Mouse (Mus musculus) embryo, embryonic 11 days (tissue): ENCODE results near the gene Patl2.
"Not testable (repeated sequence)": the region's sequence is repeated elsewhere in the genome, so short reads cannot be mapped to it uniquely, and the experiment has no call there.

Experiments used
- DNase-seq: peaks from one replicate; pipeline ENCODE4 v3.0.0-alpha.2; 2015

Gene Patl2

DNA sequence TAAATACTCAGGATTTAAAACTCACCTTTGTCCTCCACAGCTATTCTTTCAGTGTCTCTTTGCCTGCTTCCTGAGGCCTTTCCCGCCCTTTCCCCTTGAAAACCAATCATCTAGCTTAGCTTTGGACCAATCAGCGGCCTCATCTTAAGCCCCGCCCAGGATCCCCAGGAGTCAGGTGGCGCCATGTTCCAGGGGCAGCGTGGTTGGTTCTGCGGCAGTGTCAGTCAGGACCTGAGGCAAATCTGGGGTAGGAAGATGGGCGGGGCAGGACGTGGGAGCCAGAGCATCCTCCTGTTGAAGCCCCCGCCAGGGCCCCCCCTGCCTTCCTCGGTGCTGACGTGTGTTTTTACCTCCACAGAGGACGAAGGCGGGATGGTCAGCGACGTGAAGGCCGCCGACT lies at the start of gene Patl2, which contains the start of gene Terb2:
Patl2 (minus strand) TSS at position 84 of the 400 bp plus-strand sequence.
Terb2 (plus strand) TSS at position 167 of the 400 bp plus-strand sequence.
- DNase-seq: no peak

DNA sequence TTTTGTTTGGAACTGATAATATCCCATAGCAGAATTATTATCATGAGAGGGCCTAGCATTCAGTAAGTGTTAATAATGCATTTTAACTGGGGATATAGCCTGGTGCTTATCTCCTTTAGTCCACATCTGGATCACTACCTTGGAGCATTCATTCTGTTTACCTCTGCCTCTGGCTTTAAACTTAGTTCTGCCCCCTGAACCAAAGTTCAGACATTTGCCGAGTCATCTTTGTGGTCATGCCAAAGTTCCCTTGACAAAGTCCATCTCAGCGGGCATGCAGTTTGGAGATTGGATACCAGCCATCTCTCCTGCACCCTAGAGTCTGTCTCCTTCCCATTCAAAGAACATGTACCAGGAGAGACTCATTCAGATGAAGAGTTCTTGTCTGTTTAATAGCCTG lies 49.4 kb upstream of the Patl2 start:
- no peak for DNase-seq

- peak; percentile 97 for DNase-seq
These were observed 48.8 kb upstream of the Patl2 start, which contains the start of gene Sord for GRCm38 (mm10) chr2:122234611-122235288. Sord (plus strand) TSS chr2:122234749.

DNA sequence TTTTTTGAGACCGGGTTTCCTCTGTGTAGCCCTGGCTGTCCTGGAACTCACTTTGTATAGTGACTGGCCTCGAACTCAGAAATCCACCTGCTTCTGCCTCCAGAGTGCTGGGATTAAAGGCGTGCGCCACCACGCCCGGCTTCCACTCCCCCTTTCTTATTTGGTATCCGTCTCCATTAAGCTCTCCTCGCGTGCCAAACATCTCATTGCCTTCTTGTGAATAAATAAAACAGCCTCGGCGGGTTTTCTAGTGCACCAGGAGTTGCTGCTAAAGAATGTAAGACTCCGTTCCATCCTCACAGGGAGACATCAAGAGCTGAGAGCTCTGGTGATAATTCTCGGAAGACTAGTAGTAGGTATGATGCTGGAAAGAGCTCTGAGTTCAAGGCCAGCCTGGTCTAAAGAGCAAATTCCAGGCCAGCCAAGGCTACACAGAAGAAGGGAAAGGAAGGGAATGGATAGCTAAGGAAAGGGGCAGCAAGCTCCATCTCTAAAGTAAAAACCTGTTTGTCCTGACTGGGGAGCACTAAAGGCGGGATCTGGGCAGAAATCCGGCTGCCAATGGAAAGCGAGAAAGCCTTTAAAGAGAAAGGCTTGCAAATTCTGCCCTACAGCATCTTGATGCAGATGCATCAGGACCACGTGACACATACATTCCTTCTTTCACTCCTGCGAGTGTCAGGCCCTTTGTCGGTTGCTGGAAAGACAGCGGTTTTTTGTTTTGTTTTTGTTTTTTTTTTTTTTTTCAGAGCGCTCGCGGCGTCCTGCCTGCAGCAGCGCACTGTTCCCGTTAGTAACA lies 48.0 kb upstream of the Patl2 start:
- DNase-seq: peak; percentile 72

DNA sequence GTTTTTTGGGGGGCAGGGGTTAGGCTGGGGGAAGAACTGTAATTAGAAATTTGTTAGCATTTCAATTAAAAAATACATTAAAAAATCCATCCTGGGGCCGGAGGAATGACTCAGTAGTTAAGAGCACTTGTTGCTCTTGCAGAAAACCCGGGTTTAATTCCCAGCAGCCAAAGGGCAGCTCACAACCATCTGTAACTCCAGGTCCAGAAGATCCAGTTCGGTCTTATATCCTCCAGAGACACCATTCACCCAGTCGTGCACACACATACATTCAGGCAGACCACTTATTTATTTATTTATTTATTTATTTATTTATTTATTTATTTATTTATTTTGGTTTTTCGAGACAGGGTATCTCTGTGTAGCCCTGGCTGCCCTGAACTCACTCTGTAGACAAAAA lies 47.4 kb upstream of the Patl2 start:
- no peak for DNase-seq

- no peak for DNase-seq
These were observed 45.6 kb upstream of the Patl2 start for GRCm38 (mm10) chr2:122231616-122232015.

GRCm38 (mm10) chr2:122230395-122230794 lies 44.4 kb upstream of the Patl2 start:
- no peak for DNase-seq

- DNase-seq: no peak
These were observed 37.7 kb upstream of the Patl2 start for GRCm38 (mm10) chr2:122223654-122224053.

- no peak for DNase-seq
These were observed 36.3 kb upstream of the Patl2 start for GRCm38 (mm10) chr2:122222272-122222671.

DNA sequence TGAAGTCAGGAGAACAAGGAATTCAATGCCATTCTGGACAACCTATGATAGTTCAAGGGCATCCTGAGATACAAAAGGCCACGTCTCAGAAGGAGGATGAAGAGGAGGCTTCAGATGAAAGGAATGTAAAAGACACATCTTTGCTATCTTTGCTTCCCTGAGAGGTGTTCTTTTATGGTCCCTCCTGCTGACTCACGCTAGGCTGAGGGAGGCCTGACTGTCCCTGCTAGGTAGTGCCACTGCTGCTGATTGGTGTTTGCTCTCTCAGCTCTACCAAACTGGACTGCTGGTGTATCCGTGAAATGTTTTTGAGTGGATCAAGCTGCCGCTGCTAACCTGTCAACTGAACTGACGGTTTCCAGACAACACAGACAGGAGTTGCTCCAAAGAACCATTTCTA lies 35.8 kb upstream of the Patl2 start:
- no peak for DNase-seq

- DNase-seq: no peak
These were observed 35.4 kb upstream of the Patl2 start for GRCm38 (mm10) chr2:122221378-122221777.

- DNase-seq: no peak
These were observed 32.2 kb upstream of the Patl2 start for GRCm38 (mm10) chr2:122218234-122218633.

- DNase-seq: not testable (repeated sequence)
These were observed 31.1 kb upstream of the Patl2 start for GRCm38 (mm10) chr2:122217075-122217474.

- DNase-seq: peak; percentile 52
These were observed 24.7 kb upstream of the Patl2 start for GRCm38 (mm10) chr2:122210534-122211228.

DNA sequence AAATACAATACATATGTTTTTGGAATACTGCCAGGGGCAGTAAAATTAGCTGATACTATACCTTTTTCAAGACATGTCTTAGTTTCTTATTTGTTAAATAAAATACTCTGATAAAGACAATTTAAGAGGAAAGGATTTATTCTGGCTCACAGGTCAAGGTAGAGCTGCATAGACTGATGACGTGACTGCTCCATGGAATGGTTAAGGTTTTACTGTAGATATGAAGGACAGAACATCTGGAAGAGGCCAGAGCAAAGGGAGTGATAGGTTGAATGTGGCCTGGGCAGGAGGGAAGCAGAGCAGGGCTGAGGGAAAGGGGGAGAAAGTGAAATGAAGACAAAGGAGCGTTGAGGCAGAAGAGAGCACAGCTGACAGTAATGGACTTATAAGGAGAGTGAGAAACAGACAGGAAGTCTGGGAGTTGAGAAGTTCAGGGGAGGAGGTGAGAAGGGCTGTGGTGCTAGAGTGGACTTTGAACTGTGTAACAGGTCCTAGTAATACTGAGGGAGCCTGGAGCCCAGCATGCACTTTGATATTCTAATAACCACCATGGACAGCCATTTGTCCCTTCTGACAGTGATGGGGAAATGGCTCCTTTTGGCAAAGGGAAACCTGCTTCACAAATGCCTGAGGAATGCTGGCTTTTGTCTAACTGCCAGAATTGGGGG lies 20.6 kb upstream of the Patl2 start:
- no peak for DNase-seq

GRCm38 (mm10) chr2:122201501-122201900 lies 15.5 kb upstream of the Patl2 start:
- no peak for DNase-seq

GRCm38 (mm10) chr2:122194509-122194929 lies 8.5 kb upstream of the Patl2 start:
- DNase-seq: peak; percentile 46

DNA sequence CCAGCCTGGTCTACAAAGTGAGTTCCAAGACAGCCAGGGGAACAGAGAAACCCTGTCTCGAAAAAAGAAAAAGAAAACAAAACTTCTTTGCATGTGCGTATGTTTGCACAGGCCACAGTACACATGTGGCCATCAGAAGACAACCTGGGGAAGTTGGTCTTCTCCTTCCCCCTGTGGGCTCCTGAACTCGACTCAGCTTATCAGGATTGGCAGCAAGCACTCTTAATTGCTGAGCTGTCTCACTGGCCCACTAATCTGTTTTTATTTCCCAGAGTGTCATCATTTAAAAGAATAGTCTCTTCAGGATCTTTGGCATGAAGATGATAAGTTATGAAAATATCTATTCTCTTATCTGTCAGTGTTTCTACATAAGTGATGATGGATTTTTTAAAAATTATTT lies 5.9 kb upstream of the Patl2 start:
- DNase-seq: no peak

- no peak for DNase-seq
These were observed 762 bp upstream of the Patl2 start for GRCm38 (mm10) chr2:122186751-122187150.

- no peak for DNase-seq
These were observed 903 bp downstream of the Patl2 start for GRCm38 (mm10) chr2:122185086-122185485.

DNA sequence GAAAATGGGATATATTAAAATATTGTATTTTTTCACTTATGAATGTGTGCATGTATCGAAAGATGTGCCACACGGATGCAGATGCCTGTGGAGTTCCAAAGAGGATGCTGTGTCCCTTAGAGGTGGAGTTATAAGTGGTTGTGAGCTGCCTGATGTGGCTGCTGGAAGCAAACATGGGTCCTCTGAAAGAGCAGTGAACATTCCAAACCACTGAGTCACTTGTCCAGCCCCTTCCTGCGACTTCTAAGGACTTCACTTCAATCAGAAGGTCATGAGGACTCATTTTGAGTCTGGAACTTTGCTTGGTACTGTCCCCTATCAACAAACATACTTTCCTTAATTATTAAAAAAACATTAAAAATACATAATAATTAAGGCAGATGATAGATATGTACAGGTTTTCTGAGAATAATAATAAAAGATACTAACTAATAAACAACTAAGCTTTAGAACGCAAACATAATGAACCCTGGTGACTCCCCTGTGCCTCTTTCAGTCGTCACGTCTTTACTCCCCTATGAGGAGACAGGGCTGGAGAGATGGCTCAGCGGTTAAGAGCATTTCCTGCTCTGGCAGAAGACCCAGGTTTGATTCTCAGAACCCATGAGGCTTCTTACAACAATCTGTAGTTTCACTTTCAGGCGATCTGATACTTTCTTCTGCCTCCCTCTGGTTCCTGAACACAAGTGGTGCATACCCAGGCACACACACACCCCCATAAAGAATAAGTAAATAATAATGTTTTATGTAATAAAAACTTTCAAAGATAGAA lies 5.8 kb downstream of the Patl2 start:
- no peak for DNase-seq

DNA sequence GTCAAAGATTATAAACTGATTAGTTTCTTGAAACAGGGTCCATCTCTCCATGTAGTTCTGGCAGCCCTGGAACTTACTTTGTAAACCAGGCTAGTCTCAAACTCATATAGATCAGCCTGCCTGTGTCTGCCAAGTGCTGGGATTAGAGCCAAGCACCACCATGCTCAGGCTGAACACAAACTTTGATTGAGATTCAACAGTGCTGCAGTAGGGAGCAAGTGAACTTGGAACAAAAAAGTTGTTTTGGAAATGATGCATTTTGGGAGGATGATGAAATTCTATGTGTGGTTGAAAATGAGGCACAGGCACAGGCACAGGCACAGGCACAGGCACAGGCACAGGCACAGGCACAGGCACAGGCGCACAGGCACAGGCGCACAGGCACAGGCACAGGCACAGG lies 13.8 kb downstream of the Patl2 start:
- DNase-seq: no peak
